Mouse (Mus musculus) urinary bladder, postnatal 10 days (tissue): ENCODE results near the gene Hunk.

Source experiments
- DNase-seq: peaks from one replicate; pipeline ENCODE4 v3.0.0; 2022; ENCODE audit warnings: low spot score

Gene Hunk

DNA sequence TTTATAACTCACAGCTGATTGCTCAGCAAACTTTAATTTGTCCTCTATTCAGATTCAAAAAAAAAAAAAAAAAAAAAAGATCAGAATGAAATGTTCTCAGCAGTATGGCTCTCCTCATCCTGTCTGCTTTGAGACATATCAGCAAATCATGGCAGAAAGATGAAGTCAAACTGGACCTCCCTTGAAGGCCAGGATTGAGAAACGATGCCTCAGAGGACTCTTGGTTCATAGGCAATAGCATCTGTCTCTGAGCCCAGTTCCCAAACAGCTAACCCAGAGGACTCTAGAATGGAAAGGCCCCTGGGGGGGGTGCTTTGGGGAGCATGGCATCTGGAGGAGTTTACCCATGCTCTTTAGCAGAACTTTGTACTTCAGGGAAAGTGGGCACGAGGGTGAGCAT lies 119.9 kb downstream of the Hunk start:
- DNase-seq = no peak

DNA sequence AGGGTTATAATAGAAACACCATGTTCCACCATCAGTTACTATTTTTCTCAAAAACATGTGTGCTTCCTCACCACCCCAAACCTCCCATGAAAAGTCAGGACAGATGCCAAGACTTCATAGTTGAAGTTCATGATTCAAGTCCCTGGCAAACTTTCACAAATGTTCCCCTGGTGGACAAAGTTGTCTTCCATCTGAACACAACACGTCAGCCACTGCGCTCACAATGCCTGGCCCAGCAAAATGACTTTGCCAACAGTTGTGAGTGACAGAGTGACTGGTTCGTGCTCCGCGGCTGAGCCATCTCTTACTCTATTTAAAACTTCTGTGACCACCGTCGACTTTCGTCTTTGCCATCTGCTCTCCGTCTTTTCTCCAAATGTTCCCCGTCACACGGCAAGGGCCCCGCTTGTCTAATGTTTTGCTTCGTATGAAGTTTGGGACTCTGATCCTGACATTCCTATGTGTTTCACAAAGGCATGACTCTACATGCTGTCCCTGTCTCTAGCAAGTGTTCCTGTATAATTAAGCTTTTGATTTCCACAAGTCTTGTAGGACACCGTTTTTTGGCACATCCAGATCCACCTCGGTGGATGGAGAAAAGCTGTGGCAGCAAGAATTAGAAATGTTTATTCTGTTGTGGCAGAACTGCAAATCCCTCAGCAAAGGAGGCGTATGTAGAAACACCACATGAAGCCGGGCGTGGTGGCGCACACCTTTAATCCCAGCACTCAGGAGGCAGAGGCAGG lies 125.9 kb downstream of the Hunk start:
- DNase-seq = no peak

DNA sequence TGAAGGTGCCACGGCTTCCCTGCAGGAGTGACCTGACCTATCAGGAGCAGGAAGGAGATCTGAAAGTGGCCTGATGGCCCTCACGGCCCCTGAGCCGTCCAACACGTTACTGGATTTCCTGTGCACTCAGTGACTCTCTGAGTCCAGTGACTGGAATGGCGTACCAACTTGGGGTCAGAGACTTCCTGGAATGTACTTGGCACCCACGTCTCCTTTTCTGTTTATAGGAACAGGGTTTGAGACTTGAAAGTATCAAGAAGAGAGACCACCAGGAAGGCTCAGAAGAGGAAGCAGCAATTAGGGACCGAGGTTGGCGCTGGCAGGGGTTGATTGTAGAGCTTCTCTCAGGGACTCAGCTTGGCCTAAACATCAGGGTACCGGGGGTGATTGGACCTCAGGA lies 131.2 kb downstream of the Hunk start:
- DNase-seq = no peak

DNA sequence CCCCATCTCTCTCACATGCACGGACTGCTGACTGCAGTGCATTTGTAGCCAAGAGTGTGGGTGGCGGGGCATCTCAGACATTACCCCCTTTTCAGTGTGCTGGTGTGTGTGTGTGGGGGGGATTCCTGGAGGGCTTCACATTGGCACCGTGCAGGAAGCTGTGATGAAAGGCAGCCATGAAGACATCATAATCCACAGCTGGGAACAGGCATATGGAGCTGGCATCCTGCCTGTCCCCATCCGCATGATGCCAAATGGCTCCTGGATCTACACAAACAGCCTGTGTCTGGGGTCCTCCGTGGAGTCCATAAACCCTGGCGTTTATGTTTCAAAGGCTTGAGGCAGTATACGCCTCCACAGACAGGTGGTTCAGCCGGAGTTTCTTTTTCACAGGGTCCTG lies 132.4 kb downstream of the Hunk start:
- no peak for DNase-seq

DNA sequence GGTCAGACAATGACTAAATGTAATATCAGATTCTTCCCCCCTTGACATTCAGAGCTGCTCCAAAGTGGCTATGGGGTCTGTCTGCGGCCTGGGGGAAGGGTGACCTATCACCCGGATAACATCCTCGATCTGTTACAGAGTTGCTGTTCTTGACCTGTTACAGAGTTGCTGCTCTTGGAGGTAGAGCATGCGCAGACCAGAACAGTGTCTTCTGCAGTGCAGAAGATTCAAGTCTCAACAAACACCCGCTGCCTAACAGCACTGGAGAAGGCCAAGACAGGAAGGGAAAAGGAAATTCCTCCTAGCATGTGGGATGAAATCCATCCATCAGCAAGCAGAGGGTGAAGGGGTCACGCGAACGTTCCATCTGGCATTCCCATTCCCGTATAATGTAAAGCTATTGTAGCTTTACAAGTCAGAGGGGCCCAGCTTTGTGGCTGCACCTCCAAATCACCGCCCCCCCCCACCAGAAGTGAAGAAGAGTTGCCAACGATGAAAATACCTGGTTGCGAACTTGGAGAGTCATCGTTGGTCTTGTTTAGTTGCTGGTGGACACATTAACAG lies 133.0 kb downstream of the Hunk start:
- DNase-seq = no peak

DNA sequence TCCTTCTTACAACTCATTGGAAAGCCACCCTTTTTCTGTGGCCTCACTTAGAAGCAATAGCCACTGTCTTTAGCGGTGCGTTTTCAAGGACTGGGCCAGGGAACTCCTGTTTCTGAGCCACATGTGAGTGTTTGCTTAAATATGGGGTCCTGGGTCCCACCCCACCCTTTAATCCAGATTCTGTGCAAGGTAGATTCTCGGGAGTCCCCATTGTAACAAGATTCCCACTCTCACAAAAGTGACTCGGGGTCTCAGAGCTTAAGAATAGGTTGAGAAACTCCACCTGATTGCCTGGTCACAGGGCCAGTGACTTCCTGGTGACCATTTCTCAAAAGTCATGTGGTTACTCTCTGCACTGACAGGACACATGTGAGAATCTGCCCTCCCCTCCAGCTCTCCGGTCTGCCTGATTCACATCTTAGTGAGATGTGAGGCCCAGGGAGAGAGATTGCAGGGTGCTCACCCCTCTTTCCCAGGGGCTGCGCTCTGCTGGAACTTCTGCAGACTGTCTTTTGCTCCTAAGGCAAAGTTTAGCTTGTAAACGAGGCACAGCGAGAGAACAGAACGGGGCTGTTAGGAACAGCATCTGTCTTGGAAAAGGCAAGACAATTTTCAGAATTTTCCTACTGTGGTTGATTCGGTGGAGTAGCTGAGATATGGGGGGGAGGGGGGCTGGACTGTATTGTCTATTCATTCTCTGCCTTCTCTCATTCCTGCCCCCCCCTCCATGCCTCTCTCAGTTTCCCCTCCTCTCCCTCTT lies 135.6 kb downstream of the Hunk start:
- DNase-seq = no peak

DNA sequence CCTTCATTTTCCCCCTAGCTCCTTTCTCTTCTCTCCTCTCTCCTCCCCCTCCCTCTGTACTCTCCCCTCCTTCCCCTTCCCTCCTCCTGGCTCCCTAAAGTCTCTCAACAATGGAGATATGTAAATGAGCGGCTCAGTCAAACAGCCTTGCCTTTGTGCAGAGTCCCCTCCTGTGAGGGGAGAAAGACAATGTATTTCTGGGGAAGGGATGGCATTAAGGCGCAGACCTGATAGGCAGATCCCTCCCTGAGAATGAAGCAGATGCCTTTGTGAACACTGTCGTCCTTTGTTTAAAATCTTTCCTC lies 136.1 kb downstream of the Hunk start:
- no peak for DNase-seq

DNA sequence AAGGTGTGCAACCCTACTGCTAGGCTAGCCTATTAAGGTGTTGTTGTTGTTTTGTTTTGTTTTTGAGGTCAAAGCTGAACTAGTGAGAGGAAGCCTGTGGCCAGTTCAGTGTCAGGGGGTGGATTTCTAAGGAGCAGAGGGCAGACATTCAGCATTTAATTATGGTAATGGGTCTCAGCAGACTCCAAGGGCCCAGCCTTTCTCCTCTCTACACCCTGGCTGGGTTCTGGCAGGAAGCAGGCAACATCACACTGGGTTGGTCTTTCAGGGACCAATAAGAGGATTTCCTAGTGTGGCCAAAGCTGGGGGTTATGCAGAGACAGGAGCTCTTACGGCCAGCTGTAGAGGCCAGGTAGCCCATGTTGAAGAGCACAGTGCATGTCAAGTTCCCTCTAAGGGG lies 136.8 kb downstream of the Hunk start:
- no peak for DNase-seq

DNA sequence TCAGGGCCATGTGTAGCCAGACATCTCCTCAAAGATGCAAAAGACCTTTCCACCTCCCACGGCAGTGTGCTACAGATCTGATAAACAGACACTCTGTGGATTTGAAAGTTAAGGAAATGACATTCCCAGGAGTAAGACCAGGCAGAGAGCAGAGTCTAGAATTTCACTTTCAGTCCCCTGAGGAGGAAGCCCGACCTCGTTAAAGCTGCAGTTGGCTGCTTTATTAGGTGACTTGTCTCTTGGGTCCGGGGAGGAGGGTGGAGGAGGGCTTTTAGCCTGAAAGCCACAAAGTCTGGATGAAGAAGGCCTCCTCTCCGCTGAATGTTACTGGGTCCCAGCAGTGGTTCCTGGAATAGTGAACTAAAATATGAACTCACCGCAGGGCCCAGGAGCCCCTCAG lies 137.6 kb downstream of the Hunk start:
- no peak for DNase-seq

DNA sequence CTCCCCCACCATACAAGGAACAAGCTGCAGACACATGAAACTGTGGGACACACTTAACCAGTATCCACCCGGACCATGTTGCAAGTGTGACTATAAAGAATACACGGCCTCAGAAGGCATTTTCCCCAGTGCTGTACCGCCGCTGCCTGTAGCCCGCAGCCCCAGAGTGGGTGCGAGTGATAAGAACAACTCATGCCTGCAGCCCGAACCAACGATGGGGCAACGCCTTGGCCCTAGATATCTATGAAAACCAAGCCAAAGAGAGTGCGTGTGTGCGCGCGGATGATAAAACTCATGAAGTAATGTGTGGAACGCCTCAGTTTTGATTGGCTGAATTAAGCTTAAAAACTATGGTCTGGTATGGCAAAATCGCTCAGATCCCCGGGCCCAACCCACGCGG lies 138.1 kb downstream of the Hunk start:
- DNase-seq = no peak

DNA sequence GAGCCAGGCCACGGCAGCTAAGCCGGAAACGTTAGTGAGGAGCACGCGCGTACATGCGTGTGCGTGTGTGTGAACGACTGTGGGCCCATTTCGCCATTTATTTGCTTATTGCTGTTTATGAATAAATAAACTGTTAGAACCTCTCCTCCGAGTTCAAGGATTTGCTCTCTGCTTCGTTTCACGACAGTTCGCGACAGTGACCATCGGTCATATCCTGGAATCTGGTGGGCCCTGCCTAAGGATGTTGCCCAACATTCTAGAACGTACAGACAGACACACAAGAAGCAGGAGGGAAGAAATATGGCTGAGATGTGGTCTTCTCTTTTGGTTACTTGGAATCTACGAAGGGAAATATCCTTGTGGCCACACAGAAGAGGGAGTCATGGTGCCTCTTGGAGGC lies 138.6 kb downstream of the Hunk start:
- DNase-seq = no peak

DNA sequence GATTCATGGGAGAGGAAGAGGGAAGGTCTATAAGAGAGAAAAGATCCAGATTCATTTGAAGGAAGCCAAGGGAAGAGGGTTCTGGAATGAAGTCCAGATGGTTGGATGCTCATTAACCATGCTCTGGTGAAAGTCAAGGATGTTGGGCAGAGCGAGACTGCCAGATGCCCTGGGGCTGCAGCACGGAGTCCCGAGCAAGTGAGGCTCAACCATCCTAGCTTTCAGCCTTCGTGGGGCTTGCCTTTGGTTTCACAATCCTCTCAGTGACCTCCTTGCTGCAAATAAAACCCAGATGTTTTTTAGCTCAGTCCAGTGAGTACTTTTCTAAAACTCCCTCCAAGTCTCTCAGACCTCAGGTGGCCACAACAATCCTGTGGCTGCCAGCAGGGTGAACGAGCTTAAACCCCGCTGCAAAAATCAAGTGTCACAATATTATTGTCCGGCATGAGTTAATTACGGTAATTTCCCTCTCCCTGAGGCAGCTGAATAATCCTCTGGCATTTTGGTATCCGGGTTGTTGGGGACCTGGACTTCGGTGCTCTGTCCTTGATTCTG lies 147.4 kb downstream of the Hunk start:
- no peak for DNase-seq

DNA sequence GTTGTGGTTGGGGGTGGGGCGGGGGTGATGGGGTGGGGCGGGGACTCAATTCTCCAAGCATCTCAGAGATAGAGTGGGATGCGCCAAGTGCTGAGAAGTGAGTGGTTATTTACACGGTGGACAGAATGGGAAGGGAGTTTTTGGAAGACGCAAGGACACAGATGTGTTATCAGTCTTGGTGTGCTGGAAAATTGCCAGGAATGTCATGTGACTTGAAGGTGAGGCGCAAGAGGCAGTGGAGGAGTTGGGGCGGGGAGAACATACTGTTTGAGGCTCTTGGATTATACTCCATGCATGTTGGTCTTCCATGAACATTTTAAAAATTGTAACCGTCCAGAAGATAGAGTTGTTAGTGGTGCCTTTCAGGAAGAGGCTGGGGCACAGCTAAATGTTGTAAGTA lies 148.8 kb downstream of the Hunk start:
- DNase-seq = no peak

DNA sequence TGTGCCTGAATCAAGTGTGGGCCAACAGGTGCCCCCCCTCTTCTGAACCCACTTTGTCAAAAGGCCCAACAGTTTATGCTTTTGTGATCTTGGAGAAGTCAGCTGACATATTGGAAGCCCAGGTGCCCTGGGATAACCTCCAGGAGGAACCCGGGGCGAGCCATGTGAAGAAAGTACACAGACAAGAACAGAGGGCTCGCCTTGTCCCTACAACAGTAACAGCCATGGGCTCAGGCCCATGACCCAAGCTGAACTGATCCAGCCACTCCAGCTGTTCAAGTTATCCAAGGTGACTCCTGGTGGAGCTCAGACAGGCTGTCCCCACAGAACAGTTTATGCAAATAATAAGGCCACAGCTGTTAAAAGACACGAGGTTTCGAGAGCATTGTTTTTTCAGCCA lies 153.1 kb downstream of the Hunk start:
- DNase-seq = no peak

DNA sequence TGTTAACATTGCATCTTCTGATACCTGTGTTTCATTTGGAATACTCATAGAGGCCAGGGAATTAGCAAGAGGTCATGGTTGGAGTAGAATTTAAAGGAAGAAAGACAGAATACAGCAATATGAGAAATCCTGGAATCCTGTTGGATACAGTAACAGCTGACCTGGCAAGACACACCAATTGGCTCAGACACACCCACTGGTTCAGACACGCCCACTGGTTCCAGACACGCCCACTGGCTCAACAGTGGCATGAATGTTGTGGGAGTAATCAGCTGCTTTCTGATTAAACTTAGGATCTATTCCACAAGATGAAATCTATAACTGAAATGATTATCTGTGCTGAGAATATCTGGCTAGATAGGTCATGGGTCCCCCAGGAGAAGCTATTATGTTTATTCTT lies 155.4 kb downstream of the Hunk start:
- DNase-seq = no peak

DNA sequence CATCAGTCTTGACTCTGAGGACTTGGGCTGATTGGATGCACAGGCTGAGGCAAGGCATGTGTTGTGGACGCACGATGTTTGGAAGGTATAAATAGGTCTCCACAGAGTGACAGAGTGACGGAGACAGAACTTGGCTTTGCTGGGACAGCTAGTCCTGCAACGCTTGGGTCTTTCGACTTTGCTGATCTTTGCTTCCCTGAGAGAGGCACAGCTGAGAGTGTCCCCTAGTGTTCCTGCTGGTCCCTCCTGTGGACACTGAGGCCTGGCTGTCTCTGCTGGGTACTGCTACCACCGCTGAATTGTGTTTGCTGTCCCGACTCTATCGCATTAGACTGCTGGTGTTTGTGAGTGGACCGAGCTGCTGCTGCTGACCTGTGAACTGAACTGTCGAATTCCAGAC lies 156.6 kb downstream of the Hunk start:
- DNase-seq = no peak

DNA sequence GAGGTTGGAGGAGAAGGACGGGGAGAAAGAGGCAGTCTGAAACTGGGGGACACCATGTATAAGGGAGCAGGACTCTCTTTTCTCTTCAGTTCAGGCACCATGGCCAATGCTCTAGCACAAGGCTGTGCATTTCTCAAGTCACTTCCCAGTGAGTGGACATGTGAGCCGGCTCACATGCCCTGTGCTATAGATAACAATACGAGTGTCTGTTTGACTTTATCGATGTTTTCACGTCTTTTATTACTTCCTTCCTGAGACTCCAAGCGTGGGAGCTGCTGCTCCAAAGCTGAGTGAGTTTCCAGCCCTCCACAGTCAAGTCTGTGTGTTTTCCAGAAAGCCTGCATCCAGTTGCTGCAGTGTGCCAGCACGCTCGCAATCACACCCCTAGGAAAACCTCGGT lies 158.4 kb downstream of the Hunk start:
- DNase-seq = no peak

DNA sequence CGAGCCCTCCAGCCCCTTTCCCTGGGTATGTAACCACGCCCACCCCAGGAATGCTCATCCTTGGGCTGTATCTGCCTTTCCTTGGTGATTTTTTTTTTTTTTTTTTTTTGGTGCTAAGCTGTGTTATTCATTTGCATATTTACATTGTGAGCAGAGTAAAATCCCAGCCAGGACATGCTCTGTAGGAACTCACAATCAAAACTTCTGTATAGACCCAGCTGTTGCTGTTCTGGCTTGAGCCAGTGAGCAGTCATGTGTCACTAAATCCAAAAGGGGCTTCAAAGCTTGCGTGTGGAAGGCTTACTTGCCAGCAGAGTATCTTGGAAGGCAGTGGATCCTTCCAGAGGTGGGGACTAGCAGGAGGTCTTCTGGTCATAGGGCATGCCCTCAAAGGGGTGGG lies 159.7 kb downstream of the Hunk start:
- no peak for DNase-seq

DNA sequence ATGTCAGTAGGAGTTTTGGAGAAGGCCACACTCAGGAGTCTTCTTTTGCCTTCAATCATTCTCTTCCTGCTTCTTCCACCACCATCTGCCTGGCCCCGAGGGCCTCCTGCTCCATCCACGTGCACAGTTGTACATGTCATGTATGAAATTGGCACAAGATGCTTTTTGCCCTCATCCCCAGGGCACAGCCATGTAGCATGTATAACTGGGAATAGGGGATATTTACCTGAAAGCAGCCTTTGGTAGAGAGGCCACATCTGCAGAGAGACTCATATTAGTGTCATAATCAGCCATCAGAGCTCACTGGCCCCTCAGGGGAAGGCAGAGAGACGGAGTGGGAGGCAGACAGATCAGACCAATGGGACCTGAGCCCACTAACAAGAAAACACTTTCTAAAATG lies 160.8 kb downstream of the Hunk start:
- no peak for DNase-seq

DNA sequence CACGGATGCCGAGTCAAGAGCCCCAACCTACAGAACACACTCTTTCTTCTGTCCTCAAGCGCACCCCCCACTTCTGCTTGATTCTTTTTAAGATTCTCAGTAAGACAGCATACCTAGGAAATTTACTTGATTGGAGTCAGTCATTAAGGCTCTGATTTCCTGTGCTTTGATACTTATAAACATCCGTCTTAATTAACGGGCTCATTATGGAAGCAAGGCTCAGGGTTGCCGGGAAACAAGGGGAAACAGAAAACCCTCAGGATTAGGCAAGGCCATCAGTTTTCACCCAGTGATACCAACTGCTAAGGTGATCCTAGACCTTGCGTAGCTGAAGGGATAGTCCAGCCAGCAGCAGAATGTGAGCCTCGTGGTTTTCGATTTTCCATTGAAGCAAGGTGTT lies 162.2 kb downstream of the Hunk start:
- no peak for DNase-seq
